Mouse (Mus musculus) erythroid progenitor cell, adult 5-6 weeks (primary cell): ENCODE data around the gene Wnk1. TPM values are rescaled to one million over a fixed set of nuclear protein-coding genes. Genes with fewer than 3 reads are reported as not detected.
A peak's percentile ranks its signal among the peaks of the same experiment; 100 is the strongest.
"Not testable (repeated sequence)": the region's sequence is repeated elsewhere in the genome, so short reads cannot be mapped to it uniquely, and the experiment has no call there.

Experiments
- ATAC-seq: replicated peaks from 2 replicates; pipeline ENCODE4 v1.8.0; 2016; ENCODE audit warnings: moderate number of reproducible peaks, mild to moderate bottlenecking, moderate TSS enrichment, inconsistent platforms; ENCODE audit not compliant: poor library complexity, low FRiP score, severe bottlenecking
- total RNA-seq, 2 experiments: library from RNA; stranded (forward) in 1 of 2; stranded (reverse) in 1 of 2; fragments of 150-400 nt in 1 of 2; fragments of 186-747, 209-891 nt in 1 of 2; gene quantifications; 2 replicates each; pipeline versions ENCODE4 v1.2.3 to v1.2.4; 2015 to 2017; ENCODE audit warnings: low replicate concordance in 2 of 2

Gene Wnk1
- total RNA-seq (2015; ENCODE audit: low replicate concordance) (952 and 1,049 TPM in 2 replicates), total RNA-seq (2017; ENCODE audit: low replicate concordance) (745 and 1,012 TPM in 2 replicates)

DNA sequence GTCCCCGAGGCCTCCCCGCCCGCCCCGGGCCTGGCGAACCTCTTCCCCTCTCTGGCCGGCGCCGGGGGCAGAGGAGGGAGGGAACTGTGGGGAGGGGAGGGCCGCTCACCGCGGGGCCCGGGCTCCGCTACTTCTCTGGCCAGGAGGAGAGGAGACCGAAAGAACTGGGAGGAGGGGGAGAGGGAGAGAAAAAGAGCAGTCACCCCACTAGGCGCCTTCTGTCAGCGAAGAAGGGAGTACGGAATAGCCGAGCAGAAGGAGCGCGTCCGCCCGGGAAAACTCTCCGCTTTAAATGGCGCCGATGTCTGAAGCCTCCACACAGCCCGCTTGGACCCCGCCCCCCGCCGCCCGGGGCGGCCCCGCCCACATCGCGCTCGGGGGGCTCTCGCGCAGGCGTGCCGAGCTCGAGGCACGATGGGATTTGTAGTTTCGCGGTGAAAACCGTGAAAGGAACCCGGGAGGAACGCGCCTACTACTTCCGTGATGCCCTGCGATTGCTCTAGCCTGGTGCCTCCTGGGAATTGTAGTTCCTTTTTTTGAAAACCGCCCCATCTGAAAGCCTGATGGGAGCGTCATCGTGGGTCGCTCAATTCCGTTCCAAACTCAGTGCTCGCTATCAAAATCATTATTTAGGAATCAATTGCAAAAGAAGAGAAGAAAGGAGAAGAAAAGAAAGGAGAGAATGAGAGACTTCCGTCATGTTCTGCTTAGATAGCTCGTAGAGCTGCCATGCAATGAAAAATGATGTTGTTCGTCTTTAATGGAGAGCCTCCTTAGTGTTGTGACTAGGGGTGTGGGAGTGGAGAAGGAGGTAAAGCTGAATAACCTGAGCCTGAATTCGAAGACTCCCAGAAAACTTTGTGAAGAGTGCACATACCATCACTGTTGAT lies at the start of gene Wnk1:
TSS of gene Wnk1 (minus strand) at position 307 of the 890 bp plus-strand sequence.
- ATAC-seq, result peak; percentile 77

DNA sequence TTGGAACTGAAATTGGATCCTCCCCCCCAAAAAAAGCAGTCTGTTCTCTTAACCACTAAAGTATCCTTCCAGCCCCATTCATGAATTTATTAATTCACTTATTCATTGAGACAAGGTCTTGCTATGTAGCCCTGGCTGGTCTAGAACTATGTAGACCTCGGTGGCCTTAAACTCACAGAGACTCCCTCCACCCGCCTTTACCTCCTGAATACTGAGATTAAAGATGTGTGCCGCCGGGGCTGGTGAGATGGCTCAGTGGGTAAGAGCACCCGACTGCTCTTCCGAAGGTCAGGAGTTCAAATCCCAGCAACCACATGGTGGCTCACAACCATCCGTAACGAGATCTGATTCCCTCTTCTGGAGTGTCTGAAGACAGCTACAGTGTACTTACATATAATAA lies 48.6 kb upstream of the Wnk1 start:
- ATAC-seq, result not testable (repeated sequence)

DNA sequence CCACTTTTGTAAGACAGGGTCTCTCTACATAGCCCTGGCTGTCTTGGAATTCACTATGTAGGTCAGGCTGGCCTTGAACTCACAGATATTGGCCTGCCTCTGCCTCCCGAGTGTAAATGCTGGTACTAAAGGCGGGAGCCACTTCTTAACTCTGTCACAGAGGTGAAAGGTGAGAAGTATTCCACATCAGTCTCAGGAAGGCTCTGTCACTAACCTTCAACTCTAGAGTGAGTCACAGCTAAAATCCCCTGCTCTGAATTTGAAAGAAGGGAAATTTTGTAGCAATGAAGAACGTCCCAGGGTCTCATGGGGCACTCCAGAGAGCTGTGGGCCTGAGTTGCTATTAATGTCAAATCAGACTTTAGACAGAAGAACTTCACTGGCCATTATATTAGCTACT lies 47.4 kb upstream of the Wnk1 start:
- ATAC-seq, result no peak

DNA sequence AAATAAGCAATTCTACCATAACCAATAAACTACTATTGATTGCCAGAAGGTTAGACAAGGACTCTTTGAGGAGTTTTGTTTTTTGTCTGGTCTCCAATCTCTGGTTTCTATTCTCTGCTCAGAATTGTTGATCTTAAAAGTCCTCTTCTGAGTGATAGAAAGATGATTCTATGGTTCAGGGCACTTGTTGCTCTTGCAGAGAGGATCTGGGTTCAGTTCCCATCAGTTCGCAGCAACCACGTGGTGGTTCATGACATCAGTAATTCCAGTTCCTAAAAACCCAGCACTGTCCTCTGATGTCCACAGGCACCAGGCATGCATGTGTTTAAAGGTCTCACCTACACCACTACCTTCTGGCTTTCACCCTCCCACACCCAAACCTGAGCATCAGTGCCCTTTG lies 46.5 kb upstream of the Wnk1 start:
- ATAC-seq, result no peak

DNA sequence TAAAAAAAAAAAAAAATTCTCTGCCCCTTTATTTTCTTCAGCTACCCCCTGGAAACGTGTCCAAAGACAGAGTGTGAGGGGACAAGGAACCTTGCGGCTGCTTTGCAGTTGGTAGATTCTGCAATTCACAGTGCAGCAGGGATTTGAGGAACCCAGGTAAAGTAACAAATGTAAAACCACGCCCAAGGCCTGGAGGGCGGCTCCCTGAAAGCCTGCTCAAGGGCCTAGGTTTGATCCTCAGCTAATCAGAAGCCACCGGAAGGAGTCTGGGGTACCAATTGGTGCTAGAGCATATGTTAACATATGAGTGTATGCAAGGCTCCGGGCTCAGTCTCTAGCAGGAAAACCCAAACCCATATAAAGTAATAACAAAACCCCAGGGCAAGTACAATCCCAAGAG lies 45.0 kb upstream of the Wnk1 start:
- no peak for ATAC-seq

DNA sequence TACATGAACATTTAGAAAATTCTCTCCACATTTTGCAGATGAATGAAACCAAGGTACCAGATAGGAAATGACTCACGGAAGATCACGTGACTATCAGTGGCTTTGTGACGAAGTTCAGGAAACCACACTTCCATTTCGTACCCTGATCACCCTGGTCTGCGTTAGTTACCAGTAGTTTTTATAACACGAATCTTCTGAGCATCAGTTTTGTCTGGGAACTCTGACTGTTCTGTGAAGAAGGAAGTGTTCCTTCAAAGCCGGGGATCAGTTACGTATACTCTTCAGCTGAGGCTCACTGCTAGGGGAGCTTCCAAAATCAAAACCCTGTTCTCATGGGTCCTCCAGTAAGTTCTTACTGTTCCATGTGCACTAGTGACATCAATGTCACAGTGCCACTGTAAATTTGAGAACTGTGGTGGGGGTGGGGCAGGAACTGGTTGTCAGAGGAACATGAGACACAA lies 44.5 kb upstream of the Wnk1 start:
- no peak for ATAC-seq

DNA sequence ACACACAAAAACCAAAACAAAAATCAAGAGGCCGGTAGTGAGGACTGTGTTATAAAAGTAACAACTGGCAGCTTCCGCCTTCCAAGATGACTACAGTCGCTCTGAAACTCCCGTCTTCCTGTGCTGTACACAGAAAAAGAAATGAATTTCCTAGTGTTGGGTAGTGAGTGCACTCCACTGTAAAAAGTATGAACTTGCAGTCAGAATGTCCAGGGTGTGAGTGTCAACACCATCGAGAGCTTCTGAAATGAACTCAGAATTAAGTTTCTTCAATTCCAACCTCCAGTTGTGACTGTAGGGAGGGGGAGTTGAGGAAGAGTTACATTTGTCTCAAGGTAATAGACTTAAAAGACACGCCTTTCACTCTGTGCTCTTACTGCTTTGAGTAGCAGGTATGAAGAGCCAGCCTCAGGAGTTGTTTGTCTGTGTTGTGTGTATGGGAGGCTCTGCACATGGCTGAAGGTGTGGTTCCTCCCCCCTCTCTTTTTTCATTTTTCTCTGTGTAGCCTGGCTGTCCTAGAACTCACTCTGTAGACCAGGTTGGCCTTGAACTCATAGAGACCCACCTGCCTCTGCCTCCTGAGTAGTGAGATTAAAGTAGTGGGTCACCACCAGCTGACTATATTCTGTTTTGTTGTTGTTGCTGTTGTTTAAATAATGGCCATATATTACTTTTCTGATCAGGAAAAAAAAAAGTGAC lies 43.9 kb upstream of the Wnk1 start:
- no peak for ATAC-seq

DNA sequence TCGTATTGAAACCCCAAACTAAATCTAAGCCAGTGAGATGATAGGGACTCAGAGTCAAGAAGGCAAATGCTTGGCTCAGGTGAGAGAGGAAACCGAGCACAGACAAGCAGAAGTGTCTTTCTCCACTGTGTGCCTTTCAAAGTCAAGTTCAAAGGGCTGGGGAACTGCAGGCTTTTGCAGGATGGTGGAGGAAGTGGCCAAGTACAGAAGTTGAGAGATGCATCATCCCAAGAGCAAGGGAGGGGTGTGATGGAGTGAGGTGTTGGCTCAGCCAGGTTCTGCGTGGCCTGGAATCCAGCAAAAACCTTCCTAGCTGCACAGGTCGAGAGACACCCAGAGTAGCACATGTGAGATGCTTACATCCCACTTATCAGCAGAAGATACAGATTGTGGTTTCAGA lies 43.0 kb upstream of the Wnk1 start:
- ATAC-seq, result no peak

DNA sequence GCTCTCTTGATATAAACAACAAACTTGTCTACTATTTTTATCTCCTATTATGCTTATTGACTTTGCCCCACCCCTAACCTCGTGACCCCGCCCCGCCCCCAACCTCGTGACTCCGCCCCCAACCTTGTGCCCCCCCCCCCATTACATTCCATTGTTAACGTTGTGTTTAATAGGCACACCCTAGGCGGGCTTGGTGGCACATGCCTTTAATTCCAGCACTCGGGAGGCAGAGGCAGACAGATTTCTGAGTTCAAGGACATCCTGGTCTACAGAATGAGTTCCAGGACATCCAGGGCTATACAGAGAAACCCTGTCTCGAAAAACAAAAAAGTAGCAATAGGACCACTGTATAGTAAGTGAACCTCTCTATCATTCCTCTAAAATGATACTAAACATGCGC lies 41.1 kb upstream of the Wnk1 start:
- ATAC-seq, result no peak

DNA sequence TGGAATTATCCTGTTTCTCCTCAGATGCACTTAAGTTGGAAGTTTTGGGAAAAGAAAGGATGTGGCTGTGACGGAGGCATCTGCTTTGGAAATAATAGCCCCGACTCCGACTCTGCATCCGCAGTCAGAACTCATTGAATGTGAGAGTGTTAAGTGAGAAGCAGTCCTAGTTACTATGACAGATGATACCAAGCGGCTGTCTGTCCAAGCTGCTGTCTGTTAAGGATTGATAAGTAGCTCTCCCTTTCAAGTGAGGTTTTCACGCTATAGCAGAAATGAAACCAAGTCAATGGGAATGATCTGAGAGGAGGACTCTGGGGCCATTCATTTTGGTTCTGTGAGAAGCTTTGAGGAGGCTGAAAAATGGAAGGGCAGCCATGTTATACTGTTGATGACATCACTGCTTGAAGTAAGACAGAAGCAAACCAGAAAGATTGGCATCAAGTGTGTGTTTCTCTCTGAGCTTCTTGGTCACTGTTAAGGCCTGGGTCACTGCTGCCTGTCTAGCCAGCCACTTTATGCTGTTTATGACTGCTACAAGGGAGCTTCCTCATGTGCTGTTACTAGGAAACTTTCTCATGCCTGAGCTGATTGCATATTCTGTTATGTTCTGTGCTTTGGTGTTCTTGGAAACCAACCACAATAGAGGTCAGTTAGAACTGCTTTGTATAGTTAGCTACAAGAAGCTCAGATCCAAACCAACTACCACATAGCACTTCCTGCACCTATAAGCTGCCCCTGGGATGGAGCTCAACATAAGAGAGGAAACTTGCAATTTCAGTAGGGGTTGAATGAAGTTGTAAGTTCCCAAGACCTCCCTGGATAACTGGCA lies 38.4 kb upstream of the Wnk1 start:
- peak; percentile 94 for ATAC-seq

DNA sequence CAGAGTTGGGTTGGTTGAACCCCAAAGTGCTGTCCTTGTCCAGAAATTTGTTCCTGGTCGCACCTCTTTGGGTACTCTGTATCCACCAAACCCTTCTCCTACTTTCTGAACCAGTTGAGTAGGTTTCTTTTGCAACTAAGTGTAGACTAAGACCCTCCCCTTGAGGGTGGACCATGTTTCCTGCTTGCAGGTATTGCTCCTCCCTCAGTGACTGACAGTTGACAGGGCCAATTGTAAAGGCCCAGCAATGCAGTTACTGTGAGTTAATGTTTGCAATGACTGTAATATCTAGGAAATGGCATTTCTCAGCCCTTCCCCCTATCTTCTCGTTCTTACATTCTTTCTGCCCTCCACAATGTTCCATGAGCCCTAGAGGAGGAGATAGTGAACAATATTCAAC lies 34.2 kb upstream of the Wnk1 start:
- no peak for ATAC-seq

DNA sequence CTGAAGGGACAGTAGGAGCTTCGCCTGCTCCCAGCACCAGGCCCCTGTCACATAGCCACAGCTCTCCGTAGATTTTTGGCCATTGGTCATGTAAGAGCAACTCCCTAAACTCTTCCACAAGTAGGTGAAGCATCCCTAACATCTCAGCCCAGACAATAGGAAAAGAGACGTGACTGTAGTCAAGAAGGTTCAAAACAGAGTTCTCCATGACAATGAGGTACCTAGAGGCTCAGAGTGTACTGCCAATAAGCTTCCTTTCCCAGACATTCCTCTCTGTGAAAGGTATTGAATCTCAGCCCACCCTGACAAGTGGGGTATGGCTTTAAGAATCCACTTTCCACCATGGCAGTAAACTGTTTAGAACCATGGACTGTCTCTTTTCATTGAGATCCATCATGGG lies 31.1 kb upstream of the Wnk1 start:
- no peak for ATAC-seq

DNA sequence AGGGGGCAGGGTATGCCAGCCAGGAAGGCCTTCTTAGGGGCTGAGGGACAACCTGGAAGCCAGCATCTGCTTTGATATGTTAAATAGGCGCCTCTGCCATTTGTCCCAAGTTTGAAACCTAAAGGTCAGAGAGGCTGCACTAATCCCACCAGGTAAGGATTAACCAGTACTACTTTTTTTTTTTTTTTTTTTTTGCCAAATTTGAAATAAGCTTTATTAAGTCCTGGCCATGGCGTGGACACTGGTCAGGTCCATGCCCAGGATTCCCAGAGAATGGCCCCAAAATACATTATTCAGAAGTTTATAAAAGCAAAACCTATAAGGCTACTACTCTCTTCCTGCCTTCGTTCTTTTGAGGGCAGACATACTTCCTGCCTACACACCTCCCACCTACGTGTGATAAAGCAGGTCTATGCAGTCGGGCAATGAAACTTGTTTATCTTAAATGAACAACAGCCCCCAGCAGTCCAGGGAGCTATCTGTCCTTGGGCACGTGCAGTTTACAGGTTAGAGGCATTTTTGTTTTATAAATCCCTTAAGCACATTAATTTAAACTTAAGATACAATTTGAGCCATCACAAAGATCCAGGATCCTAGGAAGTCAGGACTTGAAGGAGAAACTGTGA lies 27.2 kb upstream of the Wnk1 start:
- no peak for ATAC-seq

DNA sequence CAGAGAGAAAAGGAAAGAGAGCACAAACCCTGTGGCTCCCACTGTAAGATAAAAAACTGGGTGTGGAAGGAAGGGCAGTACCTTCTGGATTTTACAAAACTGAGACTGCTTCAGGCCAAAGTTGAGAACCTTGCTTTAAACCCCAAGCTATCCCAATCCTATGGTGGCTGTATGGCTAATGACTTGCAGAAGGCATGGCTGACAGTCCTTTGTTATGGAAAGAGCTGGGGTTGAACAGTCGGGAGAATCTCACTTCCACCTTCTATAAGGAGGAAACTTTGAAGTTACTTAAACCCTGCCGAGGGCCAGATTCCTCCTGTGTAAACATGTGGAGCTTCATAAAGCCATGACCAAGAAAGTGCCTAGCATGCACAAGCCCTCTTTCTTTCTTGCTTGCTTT lies 26.2 kb upstream of the Wnk1 start:
- ATAC-seq, result no peak

DNA sequence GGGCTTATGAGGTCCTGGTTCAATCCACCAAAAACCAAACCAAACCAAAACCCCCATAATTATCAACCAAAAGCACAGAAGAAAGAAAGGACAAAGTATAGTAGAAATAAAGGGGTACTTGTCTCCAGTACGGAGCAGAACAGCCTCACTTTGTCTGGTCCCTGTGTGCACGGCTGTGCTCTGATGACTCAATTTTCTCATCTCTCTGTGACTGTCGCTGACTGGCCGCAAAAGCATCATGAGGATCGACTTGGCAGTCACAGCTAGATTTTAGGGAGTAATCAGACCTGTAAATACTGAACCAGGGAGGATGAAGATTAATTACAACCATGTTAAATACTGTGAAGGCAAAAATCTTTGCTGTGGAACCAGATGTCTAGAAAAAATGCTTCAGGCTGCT lies 24.5 kb upstream of the Wnk1 start:
- ATAC-seq, result no peak

DNA sequence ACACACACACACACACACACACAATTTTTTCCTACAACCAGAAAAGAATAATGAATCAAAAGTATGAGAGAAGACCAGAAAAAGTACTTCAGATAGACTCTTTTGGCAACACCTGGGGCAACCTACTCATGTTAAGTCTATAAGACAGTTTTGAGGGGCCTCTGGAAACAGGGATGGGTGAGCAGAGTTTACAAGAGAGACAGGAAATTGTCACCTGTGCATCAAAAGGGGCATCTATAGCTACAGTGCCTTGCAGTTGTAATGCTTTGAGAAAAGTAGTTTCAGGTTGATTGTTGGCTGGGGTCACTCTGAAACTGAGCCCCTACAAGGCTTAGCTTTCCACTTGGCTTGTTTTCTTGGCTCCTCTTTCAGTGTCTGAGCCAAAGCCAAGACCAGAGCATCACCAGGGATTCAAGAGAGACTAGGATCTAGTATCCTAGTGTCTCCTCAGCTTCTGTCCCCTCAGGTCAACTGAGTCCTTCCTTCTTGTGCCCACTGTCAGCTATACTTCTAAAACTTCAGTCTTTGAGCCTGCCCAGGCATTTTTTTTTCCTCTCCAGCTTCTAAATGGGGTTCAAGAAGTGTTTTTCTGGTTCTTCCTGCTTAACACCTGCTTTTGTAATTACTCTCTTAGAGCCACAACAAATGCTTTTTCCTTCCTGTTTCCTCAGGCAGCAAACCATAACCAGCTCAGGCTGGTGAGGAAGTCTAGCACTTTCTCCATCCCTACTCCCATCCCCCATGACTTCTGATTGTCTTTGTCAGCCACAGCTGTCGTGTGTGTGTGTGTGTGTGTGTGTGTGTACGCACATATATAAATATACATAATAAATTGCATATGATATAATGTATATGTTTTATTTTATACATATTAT lies 17.4 kb upstream of the Wnk1 start:
- no peak for ATAC-seq

DNA sequence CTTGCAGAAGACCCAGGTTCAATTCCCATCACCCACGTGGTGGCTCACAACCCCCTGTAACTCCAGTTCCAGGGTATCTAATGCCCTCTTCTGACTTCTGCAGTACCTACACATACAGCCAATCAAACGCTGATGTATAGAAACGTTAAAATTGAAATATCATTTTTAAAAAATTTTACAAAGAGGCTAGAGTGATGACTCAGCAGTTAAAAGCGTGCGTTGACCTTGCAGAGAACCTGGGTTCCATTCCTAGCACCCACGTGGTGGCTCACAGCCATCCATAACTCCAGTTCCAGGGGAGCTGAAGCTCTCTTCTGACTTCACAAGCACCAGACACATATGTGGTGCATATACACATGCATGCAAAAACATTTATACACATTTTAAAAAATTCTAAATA lies 15.9 kb upstream of the Wnk1 start:
- no peak for ATAC-seq

DNA sequence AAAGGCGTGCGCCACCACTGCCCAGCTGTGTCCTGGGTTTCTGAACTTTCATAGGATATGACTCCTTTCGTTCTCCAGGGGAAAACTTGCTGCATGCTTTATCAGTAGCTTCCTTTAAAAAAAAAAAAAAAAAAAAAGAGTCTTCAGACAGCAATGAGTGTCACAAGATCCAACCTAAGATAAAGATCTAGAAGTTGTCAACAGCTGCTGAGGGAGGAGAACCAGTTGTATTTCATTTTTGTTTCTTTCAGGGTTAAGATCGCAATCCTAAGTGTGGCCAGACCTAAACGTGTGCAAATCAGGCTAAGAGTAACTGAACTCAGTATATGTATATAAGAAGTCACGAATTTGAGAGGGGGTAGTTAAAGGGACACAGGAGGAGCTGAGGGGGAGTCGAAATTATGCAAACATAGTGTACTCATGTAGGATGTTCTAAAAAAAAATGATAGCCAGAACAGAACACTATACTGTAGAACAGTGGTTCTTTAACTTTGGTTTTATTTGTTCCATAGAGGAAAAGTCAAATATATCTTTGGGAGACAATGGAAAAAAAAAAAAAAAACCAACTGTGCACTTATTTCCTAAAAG lies 9.3 kb upstream of the Wnk1 start:
- ATAC-seq, result no peak

DNA sequence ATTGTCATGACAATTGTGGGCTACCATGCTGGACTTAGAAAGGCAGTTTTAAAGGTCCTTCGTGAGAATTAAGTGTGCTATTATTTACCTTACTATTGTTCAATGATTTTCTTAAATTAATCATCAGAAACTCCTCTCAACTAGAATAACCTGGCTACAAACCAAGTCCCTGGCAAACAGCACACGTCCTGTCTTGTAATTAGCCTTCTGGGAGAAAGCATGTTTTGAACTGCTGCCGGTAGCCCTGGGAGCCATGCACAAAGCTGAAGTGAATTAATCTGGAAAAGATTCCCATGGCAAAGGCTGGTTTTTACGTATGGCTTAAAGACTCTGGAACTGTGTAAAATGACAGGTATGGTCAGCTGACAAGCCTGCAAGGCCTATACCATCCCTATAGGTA lies 6.9 kb upstream of the Wnk1 start:
- ATAC-seq, result no peak
